Mouse (Mus musculus) heart, adult 8-10 months (tissue): Measurements from ENCODE around the gene Sars. TPM values are rescaled to one million over a fixed set of nuclear protein-coding genes. Genes with fewer than 3 reads are reported as not detected.
A peak's percentile ranks its signal among the peaks of the same experiment; 100 is the strongest.

Experiments used
- DNase-seq: peaks from one replicate; pipeline ENCODE4 v3.0.0; 2022; ENCODE audit warnings: low spot score
- total RNA-seq, 4 experiments: library from RNA; stranded (reverse); gene quantifications; 2 replicates each; pipeline ENCODE4 v1.2.4; 2022

The Sars gene
- 10 to 100 TPM; 76.6 to 83.9 (median 80.0) TPM for total RNA-seq

DNA sequence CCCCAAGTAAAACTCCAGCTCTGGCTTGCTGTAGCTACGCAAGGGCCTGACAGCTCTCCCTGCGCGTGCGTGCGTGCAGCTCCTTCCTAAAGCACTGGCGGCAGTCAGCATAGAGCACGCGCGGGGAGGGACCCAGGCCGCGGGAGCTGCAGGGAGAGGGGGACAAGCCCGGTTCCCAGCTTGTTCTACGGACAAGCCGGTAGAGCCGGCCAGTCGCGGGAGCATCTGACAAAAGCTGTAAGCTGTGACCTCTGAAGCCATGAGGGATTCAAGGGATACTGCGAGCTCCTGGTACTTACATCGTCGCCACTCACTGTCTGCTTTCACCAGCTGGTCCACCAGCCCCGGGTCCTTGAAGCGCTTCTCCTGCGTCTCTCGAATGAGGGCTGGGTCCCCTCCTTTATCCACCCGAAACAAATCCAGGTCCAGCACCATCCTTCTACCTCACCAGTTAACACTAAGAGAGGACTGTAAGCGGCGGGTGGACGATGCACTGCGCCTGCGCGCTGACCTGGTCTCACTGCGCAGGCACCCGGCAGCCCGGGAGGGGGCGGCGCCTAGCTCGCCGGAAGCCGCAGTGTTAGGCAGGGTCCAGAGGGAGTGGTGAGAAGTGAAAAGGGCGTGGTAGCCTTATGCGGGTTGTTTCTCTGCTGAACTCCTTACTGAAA is at the start of gene Sars:
Gene Sars (minus strand): TSS at position 512 of the 668 bp plus-strand sequence.
- DNase-seq: peak; percentile 89

DNA sequence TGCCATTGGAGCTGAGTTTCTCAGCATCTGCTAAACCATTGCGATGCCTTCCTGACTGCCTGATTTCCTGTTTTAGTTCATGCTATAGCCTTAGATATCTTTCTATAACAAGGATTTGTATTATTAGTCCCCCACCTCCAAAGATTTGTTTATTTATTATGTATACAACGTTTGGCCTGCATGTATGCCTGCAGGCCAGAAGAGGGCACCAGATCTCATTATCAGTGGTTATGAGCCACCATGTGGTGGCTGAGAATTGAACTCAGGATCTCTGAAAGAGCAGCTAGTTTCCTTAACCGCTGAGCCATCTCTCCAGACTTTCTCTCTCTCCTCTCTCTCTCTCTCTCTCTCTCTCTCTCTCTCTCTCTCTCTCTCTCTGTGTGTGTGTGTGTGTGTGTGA is 45.0 kb upstream of the Sars start:
- no peak for DNase-seq

DNA sequence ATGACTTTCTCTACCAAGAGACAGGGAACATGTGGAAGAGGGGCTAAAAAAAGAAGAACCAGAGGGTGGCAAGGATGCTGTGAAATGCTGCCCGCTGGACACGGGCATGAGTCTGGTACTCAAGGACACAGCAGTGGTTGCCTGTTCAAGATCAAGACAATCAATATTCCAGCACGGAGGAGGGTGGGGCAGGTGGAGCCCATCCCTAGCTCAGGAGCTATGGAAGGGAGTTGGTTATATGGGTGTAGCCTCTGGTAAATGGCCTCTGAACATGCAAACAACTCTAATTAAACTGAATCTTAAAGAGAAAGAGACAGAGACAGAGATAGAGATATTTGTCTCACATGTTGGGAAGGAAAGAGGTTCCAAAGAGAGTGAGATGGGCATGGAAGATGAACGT is 39.7 kb upstream of the Sars start:
- no peak for DNase-seq

DNA sequence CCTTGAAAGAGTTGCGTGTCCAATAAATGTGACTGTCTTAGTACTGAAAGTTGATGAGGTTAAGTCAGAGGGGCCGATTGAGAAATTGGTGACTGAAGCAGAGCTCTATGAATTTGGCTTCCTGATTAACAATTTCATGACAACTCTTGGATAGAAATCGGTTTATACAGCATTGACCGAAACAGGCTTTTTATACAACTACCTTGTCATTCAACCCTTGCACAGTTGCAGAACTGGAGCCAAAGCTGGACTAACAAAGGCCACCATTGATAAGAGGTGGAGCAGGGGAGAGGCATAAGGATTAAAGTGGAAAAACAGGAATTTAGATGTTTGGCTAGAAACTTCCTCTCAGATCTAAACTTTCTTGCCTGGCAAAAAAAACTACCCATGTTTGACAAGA is 33.8 kb upstream of the Sars start:
- DNase-seq: no peak

DNA sequence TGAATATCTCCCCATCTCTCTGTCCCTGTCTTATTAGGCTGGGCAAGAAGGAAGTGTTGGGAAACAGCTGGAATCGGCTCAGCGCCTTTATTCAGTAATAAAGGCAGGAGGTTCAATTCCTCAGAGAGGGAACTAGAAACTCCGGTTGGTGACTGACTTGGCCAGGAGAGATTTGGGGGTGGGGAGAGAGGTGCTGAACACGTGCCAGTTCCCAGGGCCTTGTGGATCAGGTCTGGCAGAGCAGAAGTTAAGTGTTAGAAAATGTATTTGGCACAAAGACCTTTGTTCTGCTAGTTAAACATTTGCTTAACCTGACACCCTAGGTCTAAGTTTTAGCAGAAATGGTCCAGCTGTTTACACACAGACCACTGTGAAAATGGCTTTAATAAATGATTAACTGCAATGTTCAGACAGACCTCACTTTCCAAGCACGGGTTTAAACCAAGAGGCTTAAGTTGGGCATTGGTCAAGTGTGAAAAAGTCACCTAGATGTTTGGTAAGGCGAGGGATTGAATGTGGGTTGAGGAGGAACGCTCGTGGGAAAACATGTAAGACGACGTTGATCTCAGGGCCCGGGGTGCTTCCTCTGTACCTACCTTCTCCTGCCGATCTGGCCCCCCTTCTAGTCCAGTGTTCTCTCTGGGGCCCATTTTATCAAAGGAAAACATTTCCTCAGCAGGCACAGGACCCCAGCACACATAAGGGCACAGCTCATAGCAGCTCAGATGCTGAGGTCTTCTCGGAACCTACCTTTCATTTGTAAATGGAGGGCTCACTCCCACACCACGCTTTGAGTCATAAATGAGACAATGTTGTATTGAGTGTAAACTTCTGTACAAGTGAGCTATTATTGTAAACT is 32.0 kb upstream of the Sars start:
- DNase-seq: peak; percentile 14

DNA sequence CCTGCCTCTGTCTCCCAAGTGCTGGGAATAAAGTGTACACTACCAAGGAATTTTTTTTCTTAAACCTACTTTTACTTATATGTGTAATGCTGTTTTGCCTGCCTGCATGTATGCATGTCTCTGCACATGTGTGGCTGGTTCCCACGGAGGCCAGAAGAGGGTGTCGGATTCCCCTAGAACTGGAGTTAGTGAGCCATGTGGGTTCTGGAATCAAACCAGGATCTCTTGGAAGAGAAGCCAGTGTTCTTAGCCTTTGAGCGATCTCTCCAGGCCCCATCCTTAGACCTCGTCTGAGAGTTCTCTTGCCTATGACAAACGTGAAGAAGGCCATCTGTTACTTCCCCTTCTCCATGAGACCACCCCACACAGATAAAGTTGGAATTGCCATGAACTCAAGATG is 30.5 kb upstream of the Sars start:
- no peak for DNase-seq

DNA sequence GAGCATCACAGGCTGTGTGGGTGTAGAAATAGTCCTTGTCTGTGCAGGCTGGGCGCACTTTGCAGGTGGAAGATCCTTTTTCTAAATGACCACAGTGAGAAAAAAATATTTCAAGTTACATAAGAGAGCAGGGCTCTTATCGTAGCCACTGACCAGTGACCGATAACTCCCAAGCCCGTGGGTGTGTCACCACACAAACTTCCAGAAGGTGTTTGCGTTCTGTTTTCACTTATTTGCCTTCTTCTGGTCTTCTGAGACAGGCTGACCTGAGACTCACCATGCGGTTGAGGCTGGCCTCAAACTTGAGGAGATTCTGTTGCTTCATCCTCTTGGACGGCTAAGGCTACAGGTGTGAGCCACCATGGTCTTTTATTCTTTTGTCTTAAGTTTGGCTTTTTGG is 30.0 kb upstream of the Sars start:
- DNase-seq: no peak

DNA sequence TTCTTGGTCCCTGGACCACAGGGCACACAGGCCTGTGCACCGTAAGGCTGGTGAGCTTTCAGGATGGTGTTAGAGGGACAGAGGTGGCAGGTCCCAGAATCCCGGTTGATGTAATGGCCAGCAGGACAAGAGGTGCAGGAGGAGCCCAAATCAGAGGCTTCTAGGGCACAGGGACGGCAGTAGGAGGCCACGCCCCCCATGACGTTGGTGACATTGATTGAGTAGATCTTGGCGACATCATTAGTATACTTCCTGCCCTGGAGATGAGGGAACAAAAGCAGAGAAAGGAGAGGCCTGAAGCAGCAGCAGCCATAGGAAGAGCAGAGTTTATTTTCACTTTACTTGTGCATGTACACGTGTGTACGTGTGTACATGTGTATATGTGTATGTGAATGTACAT is 22.8 kb upstream of the Sars start:
- DNase-seq: no peak

DNA sequence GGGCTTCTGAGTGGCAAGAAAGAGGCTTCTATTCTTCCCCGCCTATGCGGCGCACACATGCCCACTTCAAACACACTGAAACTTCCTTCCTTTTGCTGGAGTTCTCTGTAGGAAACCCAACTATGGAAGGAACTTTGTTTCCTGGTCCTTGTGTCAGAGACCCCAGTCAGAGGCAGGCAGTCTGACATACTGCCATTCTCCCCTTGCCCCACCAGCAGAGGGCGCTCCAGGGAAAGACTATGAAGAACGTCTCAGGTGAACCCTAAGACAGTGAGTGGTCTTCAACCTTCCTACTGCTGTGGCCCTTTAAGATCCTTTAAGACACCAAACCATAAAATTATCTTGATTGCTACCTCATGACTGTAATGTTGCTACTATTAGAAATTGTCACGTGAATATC is 21.4 kb upstream of the Sars start:
- no peak for DNase-seq

DNA sequence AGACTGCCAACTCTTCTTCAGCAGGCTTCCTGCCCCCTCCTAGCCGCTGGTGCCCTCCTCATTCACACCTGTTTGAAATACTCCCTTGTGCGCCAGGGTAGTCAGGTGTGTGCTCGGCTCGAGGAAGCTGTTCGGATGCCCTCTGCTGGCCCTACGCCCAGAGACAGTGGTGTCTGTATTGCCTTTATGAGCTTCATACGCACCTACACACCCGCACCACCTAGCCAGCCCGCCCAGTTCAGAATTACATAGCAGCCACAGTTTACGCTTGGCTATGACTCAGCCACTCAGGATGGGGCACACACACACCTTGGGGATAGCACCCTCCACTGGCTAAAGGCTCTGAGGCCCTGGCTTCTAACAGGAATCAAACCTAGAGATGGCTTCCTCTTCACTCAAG is 13.9 kb upstream of the Sars start:
- no peak for DNase-seq

DNA sequence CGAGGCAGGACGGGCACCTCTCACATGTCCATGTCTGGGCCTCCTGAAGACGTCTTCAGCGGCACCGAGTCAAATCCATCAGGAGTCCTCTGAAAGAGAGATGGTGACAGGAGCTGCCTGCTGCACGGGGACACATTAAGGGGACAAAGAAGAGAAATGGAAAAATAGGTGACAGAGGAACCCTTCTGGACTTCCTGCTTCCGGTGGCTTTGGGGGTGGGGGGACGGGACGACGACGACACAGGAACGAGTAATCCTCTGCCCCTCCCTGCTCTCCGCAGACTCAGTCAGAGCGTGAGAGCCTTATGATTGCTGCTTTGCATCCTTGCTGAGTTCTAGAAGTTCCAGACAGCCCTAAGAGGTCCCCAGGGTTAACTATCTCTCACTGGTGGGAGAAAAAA is 13.4 kb upstream of the Sars start:
- DNase-seq: no peak

DNA sequence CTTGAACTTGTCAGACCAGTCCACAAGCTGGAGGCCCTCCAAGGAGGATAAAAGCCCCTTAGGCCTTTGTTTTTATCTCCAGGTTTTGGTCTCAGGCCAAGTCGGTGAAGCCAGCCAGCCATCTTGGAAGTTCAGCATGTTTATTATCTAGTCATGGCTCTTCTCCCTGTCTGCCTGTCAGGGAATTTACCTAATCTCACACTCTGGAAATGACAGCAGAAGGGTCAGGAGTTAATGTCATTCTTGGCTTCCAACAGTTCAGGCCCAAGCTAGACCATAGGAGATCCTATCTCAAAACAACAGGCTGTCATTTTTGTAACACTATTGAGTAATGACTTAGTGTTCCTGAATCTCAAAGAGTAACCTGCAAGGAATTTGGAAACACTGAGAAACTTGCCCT is 9.2 kb upstream of the Sars start:
- no peak for DNase-seq

DNA sequence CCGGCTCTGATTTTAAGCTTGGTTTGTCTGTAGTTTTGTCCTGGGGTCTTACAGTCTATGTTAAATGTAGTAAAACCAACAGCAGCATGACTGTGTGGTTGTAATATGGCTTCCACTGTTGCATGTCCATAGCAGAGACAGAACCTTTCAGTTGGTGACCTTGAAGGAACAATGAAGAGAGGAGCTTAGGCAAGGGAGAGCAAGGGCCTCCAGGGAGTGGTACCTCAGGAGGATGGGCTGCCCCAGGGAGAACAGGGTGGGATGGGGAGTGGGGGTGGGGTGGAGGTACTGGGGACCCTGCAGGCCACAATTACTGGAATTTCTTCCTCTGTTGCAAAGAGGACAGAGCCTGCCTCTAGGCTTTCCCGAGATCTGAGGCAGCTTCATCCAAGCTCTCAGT is 7.0 kb upstream of the Sars start:
- no peak for DNase-seq

DNA sequence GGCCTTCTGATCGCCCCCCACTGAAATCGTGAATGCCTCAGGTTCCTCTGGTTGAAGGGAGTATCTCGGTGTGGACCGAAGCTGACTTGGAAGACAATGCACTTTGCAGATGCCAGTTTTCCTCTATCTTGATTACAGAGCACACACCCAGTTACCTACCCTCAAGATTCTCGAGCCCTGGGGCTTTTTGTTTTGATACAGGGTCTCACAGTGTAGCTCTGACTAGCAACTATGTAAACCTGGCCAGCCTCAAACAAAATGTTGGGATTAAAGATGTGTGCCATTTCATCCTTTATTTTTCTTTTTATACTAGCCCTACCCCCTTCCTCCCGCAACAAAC is 327 bp upstream of the Sars start:
- no peak for DNase-seq

DNA sequence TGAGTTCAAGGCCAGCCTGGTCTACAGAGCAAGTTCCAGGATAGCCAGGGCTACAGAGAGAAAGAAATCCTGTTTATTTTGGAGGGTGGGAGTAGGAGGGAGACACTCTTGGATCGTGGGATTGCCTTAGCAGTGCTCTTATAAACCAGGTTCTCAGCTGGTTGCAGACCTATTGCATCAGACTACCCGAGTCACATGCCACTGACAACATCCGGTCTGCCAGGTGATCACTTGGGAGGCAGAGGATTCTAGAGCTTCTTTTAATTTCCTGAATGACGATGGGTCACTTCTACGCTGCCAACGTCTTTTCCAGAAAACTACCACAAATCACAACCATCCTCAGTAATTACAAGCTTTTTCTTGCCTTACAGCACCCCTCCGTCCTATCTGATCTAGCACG is 980 bp downstream of the Sars start:
- DNase-seq: peak; percentile 28

DNA sequence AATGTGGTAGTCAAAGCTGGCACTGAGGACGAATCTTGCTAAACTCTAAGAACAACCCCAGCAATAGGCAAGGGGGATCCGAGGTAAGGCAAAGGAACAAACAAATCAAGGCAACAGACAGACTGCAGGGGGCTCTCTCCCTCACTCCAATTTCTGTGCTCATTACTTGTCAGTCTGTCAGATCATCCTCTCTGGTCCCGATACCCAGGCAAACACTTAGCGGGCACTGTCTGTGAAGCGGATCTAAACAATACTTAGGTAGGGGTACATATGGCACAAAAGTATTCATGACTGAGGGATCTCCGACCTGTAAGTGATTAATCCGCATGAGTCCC is 8.7 kb downstream of the Sars start:
- no peak for DNase-seq

DNA sequence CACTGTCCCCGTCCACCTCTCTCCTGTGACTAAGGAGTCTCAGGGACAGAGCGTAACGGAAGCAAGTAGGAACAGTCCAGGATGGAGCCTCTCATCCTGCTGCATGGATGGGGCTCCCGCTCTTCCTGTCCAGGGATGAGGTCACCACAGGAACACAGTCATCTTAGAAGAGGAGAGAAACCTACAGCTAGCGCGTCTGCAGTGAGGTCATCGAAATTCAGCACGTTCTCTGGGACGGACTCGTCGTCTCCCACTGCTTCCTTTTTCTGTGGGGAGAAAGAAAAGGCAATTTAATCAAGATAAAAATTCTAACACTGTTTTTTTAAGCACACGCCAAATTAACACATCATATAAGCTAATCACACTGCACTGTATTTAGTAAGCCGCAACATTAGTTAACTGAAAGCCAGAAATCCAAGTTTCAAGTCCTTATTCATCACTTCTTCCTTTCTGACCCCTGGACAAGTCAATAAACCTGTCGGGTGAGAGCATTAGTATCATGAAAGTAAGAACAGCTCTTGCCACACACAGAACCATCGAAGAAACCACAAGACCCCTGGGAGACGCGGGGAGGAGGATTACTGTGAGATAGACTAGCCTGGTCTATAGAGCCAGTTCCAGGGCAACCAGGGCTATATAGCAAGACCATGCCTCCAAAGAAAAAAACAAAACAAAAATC is 9.2 kb downstream of the Sars start:
- peak; percentile 44 for DNase-seq

DNA sequence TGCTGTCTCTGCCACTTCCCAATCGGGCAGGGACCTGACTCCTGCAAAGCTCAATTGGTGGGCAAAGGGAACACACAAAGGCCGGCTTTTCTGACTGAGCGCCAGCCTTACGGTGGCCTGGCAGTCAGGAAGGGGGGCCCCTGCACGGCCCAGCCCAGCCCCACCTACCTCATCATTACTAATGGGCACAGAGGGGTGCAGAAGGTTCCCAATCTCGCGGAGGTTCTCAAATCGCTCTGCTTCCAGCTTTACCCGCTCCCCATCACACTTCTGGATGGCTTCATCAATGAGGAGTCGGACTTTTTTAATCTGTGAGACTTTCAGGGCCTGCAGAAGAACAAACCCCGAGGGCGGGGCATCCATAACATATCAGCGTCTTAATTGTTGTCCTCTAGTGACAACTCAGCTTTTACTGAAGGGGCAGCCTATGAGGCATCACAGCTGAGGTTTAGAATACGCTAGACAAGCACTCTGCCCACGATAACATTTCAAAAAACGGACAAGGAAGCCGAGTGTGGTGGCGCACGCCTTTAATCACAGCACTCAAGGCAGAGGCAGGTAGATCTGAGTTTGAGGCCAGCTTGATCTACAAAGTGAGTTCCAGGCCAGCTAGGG is 11.0 kb downstream of the Sars start:
- DNase-seq: no peak

DNA sequence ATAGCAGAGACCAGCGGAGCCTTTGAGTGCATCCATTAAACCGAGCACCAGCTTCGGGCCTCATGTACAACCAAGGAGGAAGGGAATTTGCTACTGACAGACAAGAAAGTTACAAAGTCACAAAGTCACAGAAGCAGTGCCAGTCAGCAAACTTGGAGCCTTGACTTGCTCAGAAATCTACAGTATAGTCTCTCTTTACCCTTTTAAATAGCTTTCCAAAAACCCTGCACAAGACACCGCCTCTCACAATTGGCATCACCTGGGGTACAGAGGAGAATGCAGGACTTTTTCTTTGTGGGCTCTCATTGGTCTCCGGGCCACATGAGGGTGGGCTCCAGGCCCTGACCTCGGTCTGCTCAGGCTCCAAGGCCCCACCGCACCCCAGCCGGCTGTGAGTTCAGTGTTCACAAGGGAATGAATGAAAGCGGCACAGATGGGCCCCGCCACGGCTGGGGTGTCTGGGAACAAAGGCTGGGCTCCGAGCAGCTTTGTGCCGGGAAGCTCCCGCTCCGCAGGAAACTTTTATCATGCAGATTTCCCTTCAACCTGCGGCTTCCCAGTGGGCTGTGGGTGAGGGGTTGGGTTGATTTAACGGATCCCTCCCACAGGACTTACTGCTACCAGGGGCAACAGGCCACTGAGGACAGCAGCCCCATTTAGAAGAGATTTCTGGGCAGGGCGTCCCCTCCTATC is 11.7 kb downstream of the Sars start:
- no peak for DNase-seq

DNA sequence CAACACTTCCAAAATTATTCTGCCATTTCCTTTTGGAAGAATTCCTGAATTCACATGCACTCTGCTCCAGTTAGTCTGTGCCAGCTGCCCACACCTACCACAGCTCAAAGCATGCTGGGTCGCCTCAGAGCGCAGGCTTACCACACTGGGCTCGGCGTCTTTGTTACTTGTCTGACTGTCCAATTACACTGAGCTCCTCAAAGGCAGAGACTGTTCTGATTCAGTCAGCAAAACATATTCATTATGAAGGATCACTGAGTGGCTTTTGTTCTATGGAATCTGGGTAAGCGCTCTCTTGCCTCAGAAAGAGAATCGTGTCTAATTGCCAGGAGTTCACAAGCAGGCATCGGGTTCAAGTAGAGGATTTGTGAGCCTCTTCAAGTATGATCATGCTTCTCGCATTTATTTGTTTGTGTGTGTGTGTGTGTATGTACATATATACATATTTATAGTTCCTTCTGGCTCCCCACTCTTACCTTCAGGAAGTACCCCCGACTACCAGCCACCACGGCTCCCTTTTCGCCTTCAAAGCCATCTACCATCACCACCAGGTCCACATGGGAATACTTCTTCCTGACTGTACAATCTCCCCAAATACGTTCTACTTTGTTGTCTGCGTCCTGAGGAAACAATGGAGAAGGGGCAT is 12.3 kb downstream of the Sars start:
- no peak for DNase-seq

DNA sequence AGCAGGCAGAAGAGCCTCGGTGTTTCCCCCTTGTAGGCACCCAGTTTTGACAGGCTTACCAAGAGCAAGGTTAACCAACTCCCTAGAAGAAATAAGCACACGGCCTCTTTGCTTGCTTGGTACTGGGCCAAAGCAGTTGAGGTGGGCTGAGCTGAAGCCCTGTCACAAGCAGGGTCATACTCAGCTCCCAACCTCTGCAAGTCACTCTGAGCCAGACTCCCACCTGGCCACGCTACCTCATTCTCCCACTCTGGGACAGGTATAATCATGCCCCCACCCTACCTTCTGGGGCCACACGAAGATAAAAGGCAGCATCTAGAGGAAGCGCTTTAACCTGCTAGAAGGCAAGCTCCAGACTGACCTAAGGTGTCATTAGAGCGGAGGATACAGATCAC is 19.4 kb downstream of the Sars start:
- DNase-seq: no peak
